7 mouse cellular contexts compared by ENCODE assay signal in genomic region chr3:132085112-132085822, GRCm38 (mm10). TPM values are rescaled to one million over a fixed set of nuclear protein-coding genes. Genes with fewer than 3 reads are reported as not detected.
DNase-seq lines count a peak whose midpoint lies in the region; ATAC-seq and TF ChIP-seq lines count a peak whose summit lies in the region.

Gene Dkk2 (plus strand): TSS chr3:132085292.

- under 1% methylated on average over 33 of the region's 33 CpGs for WGBS in forebrain, embryonic 13.5 days
- WGBS in macrophage (ENCODE audit: missing documents) = 3% methylated on average over 33 of the region's 33 CpGs
- 5% methylated on average over 33 of the region's 33 CpGs for WGBS in thymus, adult 2 months

- TF ChIP-seq EP300 in ES-Bruce4 (IDR thresholded peaks at IDR 0.05; ENCODE audit: insufficient read depth, low read depth, low read length) = no peak

- no peaks in the 10 kb centered on the region for H3K9me3 ChIP-seq in ES-Bruce4 (replicated peaks; ENCODE audit: control insufficient read depth, insufficient read depth, low read length, poor library complexity, severe bottlenecking)
- H3K9me3 ChIP-seq in forebrain, embryonic 13.5 days (replicated peaks) = no peaks in the 10 kb centered on the region

- peak within 1 kb of the TSS; percentile 76 for H3ac ChIP-seq in C2C12 (ENCODE audit: control insufficient read depth, insufficient read length, low read depth)

- H3K27me3 ChIP-seq in C2C12 (ENCODE audit: control insufficient read depth, insufficient read depth, insufficient read length) (peaks cover 11% of the 10 kb centered on the region), ES-Bruce4 (ENCODE audit: control insufficient read depth, insufficient read depth, low read length, poor library complexity, severe bottlenecking) (peaks cover 5% of the 10 kb centered on the region; the same call in 1 of the 2 replicates)
- H3K27me3 ChIP-seq in forebrain, embryonic 13.5 days = peaks cover 34% of the 10 kb centered on the region
- H3K27me3 ChIP-seq in thymus, adult 2 months (ENCODE audit: control insufficient read depth, insufficient read depth, low read length) = no peaks in the 10 kb centered on the region

- H3K27ac ChIP-seq in ES-Bruce4 (ENCODE audit: insufficient read depth, low read length) = no peak within 1 kb of the TSS
- H3K27ac ChIP-seq in forebrain, embryonic 13.5 days = no peak within 1 kb of the TSS
- no peak within 1 kb of the TSS for H3K27ac ChIP-seq in macrophage
- H3K27ac ChIP-seq in thymus, adult 2 months (ENCODE audit: control insufficient read depth, insufficient read depth, low read length) = no peak within 1 kb of the TSS

- ATAC-seq in forebrain, embryonic 13.5 days = peak; percentile 62
- ATAC-seq in inflammation-experienced regulatory T-cells, adult 6 months = no peak

- H3K9ac ChIP-seq in ES-Bruce4 (ENCODE audit: low read depth, poor library complexity, severe bottlenecking) = no peak within 1 kb of the TSS
- peak within 1 kb of the TSS; percentile 55 for H3K9ac ChIP-seq in forebrain, embryonic 13.5 days

- no peaks in the 10 kb centered on the region for H3K79me3 ChIP-seq in C2C12 (ENCODE audit: low read depth)

- TF ChIP-seq CTCF in C2C12 (IDR thresholded peaks at IDR 0.05; ENCODE audit: control insufficient read depth, insufficient read depth, insufficient read length) (no peak), ES-Bruce4 (IDR thresholded peaks at IDR 0.05; ENCODE audit: low read depth, low read length) (no peak)
- no peak for TF ChIP-seq CTCF in thymus, adult 2 months (IDR thresholded peaks at IDR 0.05; ENCODE audit: borderline replicate concordance, control insufficient read depth, extremely low read depth, insufficient read depth, low read length, poor library complexity)

- H3K4me3 ChIP-seq in C2C12 (ENCODE audit: insufficient read depth, poor library complexity, severe bottlenecking) (no peak within 1 kb of the TSS), ES-Bruce4 (ENCODE audit: low read depth, low read length) (peak within 1 kb of the TSS; percentile 48), macrophage (ENCODE audit: inconsistent target) (peak within 1 kb of the TSS; percentile 27)
- peak within 1 kb of the TSS; percentile 49 for H3K4me3 ChIP-seq in forebrain, embryonic 13.5 days
- no peak within 1 kb of the TSS for H3K4me3 ChIP-seq in thymus, adult 2 months (ENCODE audit: control insufficient read depth, insufficient read depth, low read length)

- no peaks in the 10 kb centered on the region for H3K36me3 ChIP-seq in C2C12 (ENCODE audit: control insufficient read depth, insufficient read depth)
- no peaks in the 10 kb centered on the region for H3K36me3 ChIP-seq in ES-Bruce4 (ENCODE audit: control insufficient read depth, insufficient read depth, low read length, poor library complexity, severe bottlenecking)
- no peaks in the 10 kb centered on the region for H3K36me3 ChIP-seq in forebrain, embryonic 13.5 days (ENCODE audit: poor library complexity, severe bottlenecking)
- H3K36me3 ChIP-seq in macrophage (ENCODE audit: inconsistent target) = no peaks in the 10 kb centered on the region
- no peaks in the 10 kb centered on the region for H3K36me3 ChIP-seq in thymus, adult 2 months (ENCODE audit: control insufficient read depth, insufficient read depth, low read length)

- peak within 1 kb of the TSS; percentile 92 for H3K4me2 ChIP-seq in forebrain, embryonic 13.5 days

- TF ChIP-seq POLR2A in ES-Bruce4 (IDR thresholded peaks at IDR 0.05; ENCODE audit: insufficient read depth, low read length) = no peak
- no peak for TF ChIP-seq POLR2A in thymus, adult 2 months (IDR thresholded peaks at IDR 0.05; ENCODE audit: control insufficient read depth, extremely low read depth, insufficient read depth, low read length, poor library complexity)

- H3K4me1 ChIP-seq in ES-Bruce4 (ENCODE audit: control insufficient read depth, insufficient read depth, low read length) = no peaks in the 10 kb centered on the region
- H3K4me1 ChIP-seq in forebrain, embryonic 13.5 days = peaks cover 34% of the 10 kb centered on the region
- no peaks in the 10 kb centered on the region for H3K4me1 ChIP-seq in thymus, adult 2 months (replicated peaks; ENCODE audit: control insufficient read depth, insufficient read depth, low read length)

- H3K79me2 ChIP-seq in C2C12 (ENCODE audit: control insufficient read depth, insufficient read depth) (no peaks in the 10 kb centered on the region), macrophage (ENCODE audit: inconsistent target) (no peaks in the 10 kb centered on the region)

- peak; percentile 55 for DNase-seq in kidney, adult 18-20 months
- no peak for DNase-seq in thymus, adult 2 months

TF ChIP-seq in C2C12, 6 proteins besides CTCF, POLR2A, EP300 and RAD21:
- TF ChIP-seq MYOD1 (IDR thresholded peaks at IDR 0.05; ENCODE audit: control insufficient read depth, insufficient read length, low read depth) (no peak), MYOG (IDR thresholded peaks at IDR 0.05; ENCODE audit: control insufficient read depth, extremely low read depth, insufficient read length) (no peak)

RNA-seq across cellular contexts. Expression of gene Dkk2, which starts in this region (rescaled TPM):
- polyA plus RNA-seq in C2C12 (2012; fragmentation: generic; extraction: Trizol) (0.05 TPM), ES-Bruce4 (2011; ENCODE audit: insufficient read depth, insufficient read length, low read depth, missing spikeins) (0.31 and 1.0 TPM in 2 replicates), macrophage (2018) (0.14 to 1.3 TPM (median 0.55 TPM) in 3 replicates)
- 1.9 and 2.1 TPM in 2 replicates for polyA plus RNA-seq in forebrain, embryonic 13.5 days (2015; fragmentation: Nextera tagmentation; extraction: Ambion mirVana)
- total RNA-seq in macrophage (2018; cell fraction: chromatin; rRNA removed) = 1 to 10 TPM in 1 of 26 experiments, under 1 TPM in 10, not detected in 15; 0.12 to 1.5 (median 0.27) TPM
- 1 to 10 TPM in 1 of 26 experiments, under 1 TPM in 12, not detected in 13; 0.14 to 1.0 (median 0.58) TPM for total RNA-seq in macrophage (2018; cell fraction: cytosol; rRNA removed)
- 1 to 10 TPM in 2 of 26 experiments, under 1 TPM in 11, not detected in 13; 0.30 to 1.2 (median 0.64) TPM for total RNA-seq in macrophage (2018; cell fraction: nucleus; rRNA removed)
- under 1 TPM in 1 of 3 experiments, not detected in 2; 0.25 TPM for polyA plus RNA-seq in inflammation-experienced regulatory T-cells, adult 6 months (2017; shearing (Covaris generic))
- 0.33 and 0.38 TPM in 2 replicates for polyA plus RNA-seq in thymus, adult 2 months (2012; rRNA removed)

Comparison
In these comparisons a context has a peak if more than half of its experiments do, and no peak if none do; other contexts are left out.
1. H3K4me3 ChIP-seq: peak in ES-Bruce4 (single experiment), forebrain, embryonic 13.5 days (single experiment) and macrophage (single experiment); none in C2C12 (single experiment) and thymus, adult 2 months (single experiment).